ENCODE assay signal across 31 mouse cellular contexts in the genomic region with DNA sequence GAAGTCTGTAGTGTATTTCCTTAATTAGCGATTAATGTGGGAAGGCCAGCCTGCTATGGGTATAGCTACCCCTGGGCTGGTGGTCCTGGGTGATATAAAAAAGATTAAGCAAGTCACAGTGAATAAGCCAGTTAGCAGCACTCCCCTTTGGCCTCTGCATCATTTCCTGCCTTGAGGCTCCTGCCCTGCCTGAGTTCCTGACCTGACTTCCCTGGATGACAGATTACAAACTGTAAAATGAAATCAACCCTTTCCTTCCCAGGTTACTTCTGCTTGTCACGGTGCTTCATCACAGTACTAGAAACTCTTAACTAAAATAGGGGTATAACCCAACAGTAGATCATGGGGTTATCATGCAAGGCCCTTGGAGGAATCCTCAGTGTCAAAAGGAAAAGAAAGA. TPM values are rescaled to one million over a fixed set of nuclear protein-coding genes. Genes with fewer than 3 reads are reported as not detected.
DNase-seq lines count a peak whose midpoint lies in the region; ATAC-seq lines count a peak whose summit lies in the region.
"Had no signal": no experiment of that assay in that cellular context is flagged by ENCODE, and none has a peak within 500 bp of the region (broad histone marks: within the 10 kb centered on the region; RNA-seq: fewer than 3 reads in every experiment).

No protein-coding gene starts in this region.

- no peaks in the 10 kb centered on the region; the same call in 1 of the 2 replicates for H3K36me3 ChIP-seq in liver, embryonic 11.5 days (ENCODE audit: control insufficient read depth, insufficient read depth, low read length)
- H3K36me3 ChIP-seq in liver, embryonic 13.5 days, result no peaks in the 10 kb centered on the region
- peaks cover 50% of the 10 kb centered on the region for H3K36me3 ChIP-seq in megakaryocyte, embryonic 14.5 days (replicated peaks; ENCODE audit: low read length)
- peaks cover 11% of the 10 kb centered on the region for H3K36me3 ChIP-seq in midbrain, embryonic 10.5 days
- H3K36me3 ChIP-seq: embryonic facial prominence, embryonic 13.5 days; limb, embryonic 13.5 days; midbrain, embryonic 13.5 days; neural tube, embryonic 13.5 days had no signal

- no peaks in the 10 kb centered on the region for H3K9me3 ChIP-seq in liver, embryonic 11.5 days (ENCODE audit: control insufficient read depth, low read length)
- H3K9me3 ChIP-seq in liver, embryonic 13.5 days (replicated peaks), result no peaks in the 10 kb centered on the region
- no peaks in the 10 kb centered on the region for H3K9me3 ChIP-seq in megakaryocyte, embryonic 14.5 days
- H3K9me3 ChIP-seq in midbrain, embryonic 10.5 days (replicated peaks), result no peaks in the 10 kb centered on the region; the same call in 1 of the 2 replicates
- H3K9me3 ChIP-seq: embryonic facial prominence, embryonic 13.5 days; limb, embryonic 13.5 days; midbrain, embryonic 13.5 days; neural tube, embryonic 13.5 days had no signal

- DNase-seq in liver, embryonic 11.5 days (ENCODE audit: low spot score), result no peak
- no peak for DNase-seq in liver
- DNase-seq in liver, embryonic 13.5 days, result no peak
- no peak for DNase-seq in layer of hippocampus, adult 8-10 months (ENCODE audit: low spot score in 2 of 2)
- no peak for DNase-seq in embryo, embryonic 9.5 days (ENCODE audit: extremely low spot score)
- no peak for DNase-seq in midbrain, embryonic 10.5 days (ENCODE audit: low spot score)
- DNase-seq: adrenal gland, adult 8-10 months; cerebellum, adult 11 months; cerebellum, adult 9-10 months; cerebellum, postnatal 36 days; embryo, embryonic 11 days; gastrocnemius, adult 2 months; gastrocnemius, postnatal 36 days; heart, postnatal 36 days; kidney, adult 11 months; kidney, postnatal 36 days; lung, adult 18-20 months; lung, postnatal 10 days; spleen, adult 18-20 months; thymus, adult 18-20 months had no signal

- no peaks in the 10 kb centered on the region for H3K27me3 ChIP-seq in liver, embryonic 11.5 days (replicated peaks; ENCODE audit: control insufficient read depth, insufficient read depth, low read length)
- no peaks in the 10 kb centered on the region for H3K27me3 ChIP-seq in liver, embryonic 13.5 days
- no peaks in the 10 kb centered on the region for H3K27me3 ChIP-seq in megakaryocyte, embryonic 14.5 days (replicated peaks)
- H3K27me3 ChIP-seq in midbrain, embryonic 10.5 days (ENCODE audit: low read depth, poor library complexity, severe bottlenecking), result no peaks in the 10 kb centered on the region
- H3K27me3 ChIP-seq: CH12.LX; embryonic facial prominence, embryonic 13.5 days; limb, embryonic 13.5 days; midbrain, embryonic 13.5 days; neural tube, embryonic 13.5 days had no signal

- peak overlapping the region; percentile 69; the same call in 1 of the 2 replicates for H3K27ac ChIP-seq in liver, embryonic 11.5 days (ENCODE audit: low read depth, low read length)
- peak overlapping the region; percentile 74; the same call in 1 of the 2 replicates for H3K27ac ChIP-seq in liver, embryonic 13.5 days
- no peak overlapping the region for H3K27ac ChIP-seq in midbrain, embryonic 10.5 days (replicated peaks)
- H3K27ac ChIP-seq: embryonic facial prominence, embryonic 13.5 days; forebrain, embryonic 10.5 days; hindbrain, embryonic 14.5 days; layer of hippocampus, adult 2 months; limb, embryonic 13.5 days; midbrain, embryonic 13.5 days; neural tube, embryonic 13.5 days had no signal

- peak overlapping the region; percentile 58 for H3K4me2 ChIP-seq in liver, embryonic 11.5 days
- H3K4me2 ChIP-seq in liver, embryonic 13.5 days, result peak overlapping the region; percentile 33
- H3K4me2 ChIP-seq: embryonic facial prominence, embryonic 13.5 days; hindbrain, embryonic 14.5 days; limb, embryonic 13.5 days; midbrain, embryonic 13.5 days; neural tube, embryonic 13.5 days had no signal

- 50% methylated on average over 2 of the region's 2 CpGs for WGBS in liver, embryonic 11.5 days
- 29% methylated on average over 2 of the region's 2 CpGs for WGBS in liver, embryonic 13.5 days (ENCODE audit: insufficient replicate concordance)
- WGBS in midbrain, embryonic 10.5 days, result 89% methylated on average over 2 of the region's 2 CpGs

- ATAC-seq in liver, embryonic 11.5 days (replicated peaks; ENCODE audit: low FRiP score), result no peak
- ATAC-seq in common myeloid progenitor, adult 5-6 weeks (replicated peaks; ENCODE audit: low read depth, poor library complexity, severe bottlenecking), result peak; percentile 44
- no peak for ATAC-seq in liver, embryonic 13.5 days (ENCODE audit: low read depth)
- ATAC-seq: forebrain, embryonic 16.5 days; midbrain, embryonic 13.5 days had no signal

- peaks cover 42% of the 10 kb centered on the region for H3K4me1 ChIP-seq in liver, embryonic 11.5 days (replicated peaks; ENCODE audit: control insufficient read depth, insufficient read depth, low read length)
- peaks cover 76% of the 10 kb centered on the region for H3K4me1 ChIP-seq in liver, embryonic 13.5 days (replicated peaks)
- H3K4me1 ChIP-seq in megakaryocyte, embryonic 14.5 days, result peaks cover 89% of the 10 kb centered on the region
- H3K4me1 ChIP-seq in midbrain, embryonic 10.5 days, result no peaks in the 10 kb centered on the region
- H3K4me1 ChIP-seq: forebrain, embryonic 10.5 days had no signal

- H3K9ac ChIP-seq in liver, embryonic 11.5 days (ENCODE audit: low read depth, low read length), result no peak overlapping the region
- 0 out of 2 replicates have a peak overlapping the region, but pooled peaks have one; percentile 3 for H3K9ac ChIP-seq in liver, embryonic 13.5 days
- H3K9ac ChIP-seq: embryonic facial prominence, embryonic 13.5 days; hindbrain, embryonic 14.5 days; limb, embryonic 13.5 days; midbrain, embryonic 13.5 days; neural tube, embryonic 13.5 days had no signal

- no peak overlapping the region for H3K4me3 ChIP-seq in liver, embryonic 11.5 days (ENCODE audit: low read depth, low read length)
- no peak overlapping the region for H3K4me3 ChIP-seq in liver, embryonic 13.5 days (replicated peaks)
- peak overlapping the region; percentile 81 for H3K4me3 ChIP-seq in megakaryocyte, embryonic 14.5 days (replicated peaks)
- no peak overlapping the region for H3K4me3 ChIP-seq in midbrain, embryonic 10.5 days
- H3K4me3 ChIP-seq: embryonic facial prominence, embryonic 13.5 days; forebrain, embryonic 10.5 days; gastrocnemius, adult 2 months; layer of hippocampus, adult 2 months; limb, embryonic 13.5 days; midbrain, embryonic 13.5 days; neural tube, embryonic 13.5 days had no signal

RNA-seq across cellular contexts. Expression of gene Ptpn12, which starts 10.2 kb away (rescaled TPM):
- polyA plus RNA-seq in liver, embryonic 11.5 days (2014; fragmentation: Nextera tagmentation; extraction: Ambion mirVana), result 19.0 and 23.3 TPM in 2 replicates
- 44.6 and 45.5 TPM in 2 replicates for total RNA-seq in common myeloid progenitor, adult 5-6 weeks (2017)
- 11.5 and 11.9 TPM in 2 replicates for polyA plus RNA-seq in liver, embryonic 13.5 days (2015; fragmentation: Nextera tagmentation; extraction: Ambion mirVana)
- polyA plus RNA-seq in megakaryocyte, embryonic 14.5 days (2012; ENCODE audit: insufficient read depth, low replicate concordance), result 20.9 and 34.8 TPM in 2 replicates
- total RNA-seq in layer of hippocampus, adult 8-10 months (2022), result 10 to 100 TPM; 36.3 to 42.8 (median 38.0) TPM
- 22.6 and 25.1 TPM in 2 replicates for polyA plus RNA-seq in midbrain, embryonic 10.5 days (2016; fragmentation: Nextera tagmentation; extraction: Ambion mirVana)
